Mouse (Mus musculus) intestine, embryonic 15.5 days (tissue): ENCODE data around the gene Pik3cd. TPM values are rescaled to one million over a fixed set of nuclear protein-coding genes. Genes with fewer than 3 reads are reported as not detected.

ENCODE experiments used
- ATAC-seq: fragments of 200-750 bp; cut with Nextera tagmentation; 2 replicates; pipeline ENCODE4 v1.8.0; 2017; ENCODE audit warnings: moderate TSS enrichment, moderate library complexity
- H3K27ac ChIP-seq: fragments of 300-500 bp; sonication (generic); 2 replicates; pipeline ENCODE4 v1.5.1; 2015; ENCODE audit warnings: mild to moderate bottlenecking, inconsistent platforms
- H3K27me3 ChIP-seq: fragments of 300-500 bp; sonication (generic); replicated peaks from 2 replicates; pipeline ENCODE4 v1.6.1; 2015; ENCODE audit warnings: inconsistent platforms
- H3K36me3 ChIP-seq: fragments of 300-500 bp; sonication (generic); 2 replicates; pipeline ENCODE4 v1.6.1; 2015; ENCODE audit warnings: inconsistent platforms
- H3K4me1 ChIP-seq: fragments of 300-500 bp; sonication (generic); replicated peaks from 2 replicates; pipeline ENCODE4 v1.6.1; 2015; ENCODE audit warnings: inconsistent platforms
- H3K4me2 ChIP-seq: fragments of 300-500 bp; sonication (generic); replicated peaks from 2 replicates; pipeline ENCODE4 v1.6.1; 2015; ENCODE audit warnings: mild to moderate bottlenecking, inconsistent platforms
- H3K4me3 ChIP-seq: fragments of 300-500 bp; sonication (generic); replicated peaks from 2 replicates; pipeline ENCODE4 v1.5.1; 2015; ENCODE audit warnings: inconsistent platforms
- H3K9ac ChIP-seq: fragments of 300-500 bp; sonication (generic); 2 replicates; pipeline ENCODE4 v1.6.1; 2015; ENCODE audit warnings: inconsistent platforms
- H3K9me3 ChIP-seq: fragments of 300-500 bp; sonication (generic); 2 replicates; pipeline ENCODE4 v1.6.1; 2016; ENCODE audit warnings: inconsistent platforms
- WGBS: fragments of 180-500 bp; shearing (Covaris S2); methylation state at CpG from one replicate; pipeline ENCODE4 v1.1.7; 2015; 5-methylcytosine and 5-hydroxymethylcytosine counted together
- polyA plus RNA-seq: library from polyadenylated mRNA; unstranded; fragments of >200 nt; fragmentation: Nextera tagmentation; extraction: Ambion mirVana; gene quantifications from 2 replicates; pipeline ENCODE4 v1.2.1, GENCODE M21; 2015

Pik3cd gene
- polyA plus RNA-seq, 1 experiment from 2014 or later = 4.6 TPM

DNA sequence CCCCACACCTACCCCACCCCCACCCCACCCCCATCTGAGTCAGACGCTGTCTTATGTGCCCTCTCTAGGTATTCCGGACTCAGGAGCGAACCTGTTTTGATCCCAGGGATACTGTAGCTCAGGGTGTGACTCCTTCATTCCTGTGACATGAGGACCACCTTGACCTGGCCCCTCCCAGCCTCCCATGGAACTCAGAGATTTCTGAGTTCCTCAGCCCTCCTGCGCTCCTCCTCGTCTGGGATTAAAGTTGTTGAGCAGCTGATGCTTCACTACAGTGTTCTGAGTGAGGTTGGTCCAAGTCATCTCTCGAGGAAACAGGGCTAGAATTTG lies 94.1 kb downstream of the Pik3cd start:
- Histone ChIP-seq H3K4me3 (no peak overlapping the region), H3K9me3 (no peaks in the 10 kb centered on the region), H3K4me2 (no peak overlapping the region), H3K27ac (no peak overlapping the region), H3K4me1 (peaks cover 10% of the 10 kb centered on the region), H3K9ac (no peak overlapping the region), H3K36me3 (no peaks in the 10 kb centered on the region), H3K27me3 (no peaks in the 10 kb centered on the region)
- WGBS = 83% methylated on average over 6 of the region's 6 CpGs
- ATAC-seq = peak; percentile 25; the same call in 1 of the 2 replicates

DNA sequence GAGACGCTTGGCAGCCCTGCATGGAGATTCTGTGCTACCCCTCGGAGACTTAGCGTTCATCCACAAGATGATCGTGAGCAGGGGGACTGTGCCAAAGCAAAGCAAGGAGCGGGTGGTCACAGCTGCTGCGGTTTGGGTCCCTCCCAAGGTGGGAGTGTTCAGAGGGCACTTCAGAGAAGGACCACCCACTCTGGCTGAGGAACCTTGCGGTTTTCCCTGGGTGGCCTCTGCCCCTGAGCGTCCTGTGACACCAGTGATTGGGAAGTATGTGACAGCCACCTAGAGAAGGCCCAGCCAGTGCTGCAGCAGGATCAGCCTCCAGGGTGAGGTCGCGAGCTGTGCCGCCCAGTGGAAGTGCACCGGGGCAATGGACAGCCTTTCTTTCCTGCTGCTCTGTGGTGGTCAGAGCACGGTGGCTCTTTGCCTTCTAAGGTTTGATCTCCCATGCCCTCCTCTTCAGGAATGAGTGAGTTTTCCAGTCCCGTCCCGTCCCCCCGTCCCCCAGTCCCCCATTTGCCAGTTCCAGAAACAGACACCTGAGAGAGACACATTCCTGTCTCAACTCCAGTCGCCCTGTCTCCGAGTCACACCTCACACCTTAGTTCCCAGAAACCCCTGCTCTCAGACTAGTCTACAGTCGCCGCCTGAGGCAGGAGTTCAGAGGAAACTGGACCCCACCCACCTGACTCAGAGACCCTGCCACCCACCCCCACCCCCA lies 94.6 kb downstream of the Pik3cd start:
- Histone ChIP-seq H3K9ac (no peak overlapping the region), H3K36me3 (no peaks in the 10 kb centered on the region), H3K27ac (0 out of 2 replicates have a peak overlapping the region, but pooled peaks have one; percentile 23), H3K4me3 (no peak overlapping the region), H3K4me2 (peak overlapping the region; percentile 9; the same call in 1 of the 2 replicates), H3K4me1 (peaks cover 10% of the 10 kb centered on the region), H3K27me3 (no peaks in the 10 kb centered on the region), H3K9me3 (no peaks in the 10 kb centered on the region)
- WGBS = 50% methylated on average over 20 of the region's 20 CpGs
- peak; percentile 56 for ATAC-seq

DNA sequence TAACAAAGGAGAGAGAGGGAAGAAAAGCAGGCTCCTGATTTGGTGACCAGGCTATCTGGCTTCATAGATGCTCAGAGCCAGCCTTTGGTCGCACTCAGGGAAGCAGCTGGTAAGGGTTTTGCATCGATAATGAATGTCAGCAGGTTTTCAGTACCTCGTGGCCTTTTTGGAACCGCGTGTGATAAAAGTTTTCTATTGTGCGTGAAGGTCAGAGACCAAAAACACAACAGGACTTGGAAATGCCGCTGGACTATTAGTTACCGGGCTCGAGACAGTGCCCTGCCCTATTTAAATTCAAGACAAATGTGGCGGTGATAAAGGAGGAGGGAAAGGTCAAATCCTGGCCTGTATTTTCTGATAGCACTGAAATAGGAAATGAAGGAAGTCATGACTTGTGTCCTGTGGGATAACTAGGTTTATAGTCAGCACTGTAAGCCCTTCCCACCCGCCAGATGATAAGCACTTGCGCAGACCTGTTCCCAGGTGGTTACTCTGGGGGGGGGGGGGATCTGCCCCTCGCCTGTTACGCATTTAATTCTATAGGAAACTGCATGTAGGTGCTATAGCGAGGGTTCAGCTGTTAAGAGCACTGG lies 95.5 kb downstream of the Pik3cd start:
- H3K36me3 ChIP-seq = no peaks in the 10 kb centered on the region
- H3K4me1 ChIP-seq = peaks cover 10% of the 10 kb centered on the region
- H3K9me3 ChIP-seq = no peaks in the 10 kb centered on the region
- H3K4me3 ChIP-seq = no peak overlapping the region
- 0 out of 2 replicates have a peak overlapping the region, but pooled peaks have one; percentile 23 for H3K27ac ChIP-seq
- H3K27me3 ChIP-seq = no peaks in the 10 kb centered on the region
- ATAC-seq = peak; percentile 43; the same call in 1 of the 2 replicates
- whole genome bisulfite sequencing = 58% methylated on average over 15 of the region's 15 CpGs
- H3K9ac ChIP-seq = no peak overlapping the region
- H3K4me2 ChIP-seq = 0 out of 2 replicates have a peak overlapping the region, but pooled peaks have one; percentile 9

DNA sequence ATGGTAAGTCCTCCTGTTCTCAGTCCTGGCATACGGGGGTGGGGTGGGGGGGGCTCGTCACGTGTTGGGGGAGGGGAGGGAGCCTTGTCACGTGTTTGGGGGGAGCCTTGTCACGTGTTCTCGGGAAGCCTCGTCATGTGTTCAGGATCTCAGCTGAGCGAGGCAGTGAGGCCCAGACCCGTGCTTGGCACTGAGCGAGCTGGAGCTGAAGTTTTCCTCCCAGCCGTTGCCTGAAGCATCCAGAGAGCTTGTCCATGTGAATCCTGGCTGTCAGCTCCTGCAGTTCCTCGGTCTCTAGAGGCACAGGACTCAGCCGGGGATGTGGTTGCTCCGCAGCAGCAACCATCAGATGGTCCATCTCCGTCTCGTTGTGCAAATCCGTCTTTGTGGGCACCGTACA lies 96.3 kb downstream of the Pik3cd start:
- H3K4me1 ChIP-seq = peaks cover 14% of the 10 kb centered on the region
- H3K27ac ChIP-seq = no peak overlapping the region
- no peak overlapping the region for H3K4me2 ChIP-seq
- no peaks in the 10 kb centered on the region for H3K36me3 ChIP-seq
- no peaks in the 10 kb centered on the region for H3K27me3 ChIP-seq
- H3K9me3 ChIP-seq = no peaks in the 10 kb centered on the region
- ATAC-seq = no peak
- no peak overlapping the region for H3K4me3 ChIP-seq
- no peak overlapping the region for H3K9ac ChIP-seq
- WGBS = 82% methylated on average over 18 of the region's 18 CpGs

DNA sequence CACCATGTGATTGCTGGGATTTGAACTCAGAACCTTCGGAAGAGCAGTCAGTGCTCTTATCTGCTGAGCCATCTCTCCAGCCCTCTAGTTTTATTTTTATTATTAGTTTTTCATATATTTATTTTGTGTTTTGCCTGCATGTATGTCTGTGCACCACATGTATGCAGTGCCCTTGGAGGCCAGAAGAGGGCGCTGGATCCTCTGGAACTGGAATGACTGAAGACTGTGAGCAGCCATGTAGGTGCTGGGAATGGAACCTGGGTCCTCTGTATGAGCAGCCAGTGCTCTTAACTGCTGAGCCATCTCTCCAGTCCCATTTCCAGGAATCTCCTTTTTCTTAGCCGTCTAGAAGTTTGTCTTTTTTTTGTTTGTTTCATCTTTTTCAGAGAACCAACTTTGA lies 97.9 kb downstream of the Pik3cd start:
- Histone ChIP-seq H3K27me3 (no peaks in the 10 kb centered on the region), H3K9me3 (no peaks in the 10 kb centered on the region)

DNA sequence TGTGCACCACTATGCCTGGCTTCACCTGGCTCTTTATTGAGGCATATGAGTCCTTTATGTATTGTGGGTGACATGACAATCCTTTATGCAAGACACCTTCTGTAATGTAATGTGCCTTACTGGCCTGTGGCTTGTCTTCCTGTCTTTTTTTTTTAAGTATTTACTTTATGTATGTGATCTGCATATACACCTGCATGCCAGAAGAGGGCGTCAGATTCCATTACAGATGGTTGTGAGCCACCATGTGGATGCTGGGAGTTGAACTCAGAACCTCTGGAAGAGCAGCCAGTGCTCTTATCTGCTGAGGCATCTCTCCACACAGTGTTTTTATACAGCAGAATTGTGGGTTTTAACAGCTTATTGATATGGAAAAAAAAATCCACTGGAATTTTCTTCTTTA lies 98.5 kb downstream of the Pik3cd start:
- ATAC-seq = no peak

More for the DNA sequence above, 97.9 kb downstream of the Pik3cd start:
- no peak overlapping the region for H3K4me2 ChIP-seq
- H3K36me3 ChIP-seq = no peaks in the 10 kb centered on the region
- H3K4me1 ChIP-seq = peaks cover 16% of the 10 kb centered on the region
- H3K9ac ChIP-seq = no peak overlapping the region
- no peak for ATAC-seq
- no peak overlapping the region for H3K27ac ChIP-seq
- no peak overlapping the region for H3K4me3 ChIP-seq
- WGBS = 74% methylated on average over 3 of the region's 3 CpGs

DNA sequence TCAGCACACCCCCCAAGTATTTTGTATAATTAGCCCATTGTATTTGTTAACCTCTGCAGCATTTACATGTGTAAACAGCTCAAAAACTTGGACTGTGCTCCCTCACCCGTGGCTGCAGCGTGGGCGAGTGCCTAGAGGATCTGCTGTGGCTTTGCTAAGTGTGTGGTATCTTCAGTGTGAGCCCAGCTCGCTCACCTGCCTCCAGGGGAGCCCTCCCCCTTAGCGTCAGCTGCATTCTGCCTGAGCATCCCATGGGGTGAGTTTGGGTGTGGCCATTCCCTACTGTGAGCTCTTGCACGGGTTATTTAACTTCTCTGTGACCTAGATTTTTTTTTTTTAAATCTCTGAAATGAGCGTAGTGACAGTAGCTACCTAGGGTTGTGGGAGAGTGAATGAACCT lies 100.1 kb downstream of the Pik3cd start:
- peaks cover 8% of the 10 kb centered on the region for H3K4me1 ChIP-seq
- WGBS = 51% methylated on average over 7 of the region's 7 CpGs
- no peak overlapping the region for H3K4me2 ChIP-seq
- H3K27ac ChIP-seq = no peak overlapping the region
- H3K4me3 ChIP-seq = no peak overlapping the region
- H3K9me3 ChIP-seq = no peaks in the 10 kb centered on the region
- H3K9ac ChIP-seq = no peak overlapping the region
- ATAC-seq = no peak
- H3K27me3 ChIP-seq = no peaks in the 10 kb centered on the region
- H3K36me3 ChIP-seq = no peaks in the 10 kb centered on the region

More for the DNA sequence above, 98.5 kb downstream of the Pik3cd start:
- H3K9ac ChIP-seq = no peak overlapping the region
- WGBS = 60% methylated on average over 1 of the region's 1 CpGs
- peaks cover 16% of the 10 kb centered on the region for H3K4me1 ChIP-seq
- no peak overlapping the region for H3K4me3 ChIP-seq
- no peaks in the 10 kb centered on the region for H3K36me3 ChIP-seq
- H3K27me3 ChIP-seq = no peaks in the 10 kb centered on the region
- H3K4me2 ChIP-seq = no peak overlapping the region
- H3K9me3 ChIP-seq = no peaks in the 10 kb centered on the region
- no peak overlapping the region for H3K27ac ChIP-seq

DNA sequence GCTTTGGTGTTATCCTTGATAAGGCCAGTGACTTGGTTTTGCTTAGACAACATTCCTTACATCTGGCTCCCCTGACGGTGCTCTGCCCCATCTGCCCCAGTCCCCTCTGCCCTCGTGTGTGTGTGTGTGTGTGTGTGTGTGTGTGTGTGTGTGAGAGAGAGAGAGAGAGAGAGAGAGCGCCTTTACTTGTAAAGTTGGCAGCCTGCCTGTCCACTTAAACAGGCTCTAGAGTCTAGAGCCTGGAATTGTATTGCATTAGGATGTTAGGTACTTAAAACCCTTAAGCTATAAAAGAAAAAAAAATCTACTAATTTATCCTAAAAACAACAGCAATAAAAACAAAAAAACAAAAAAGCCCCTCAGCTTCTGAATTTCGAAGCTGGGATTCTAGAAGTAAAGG lies 100.9 kb downstream of the Pik3cd start:
- Histone ChIP-seq H3K4me1 (peaks cover 6% of the 10 kb centered on the region), H3K4me2 (no peak overlapping the region), H3K27ac (no peak overlapping the region), H3K27me3 (no peaks in the 10 kb centered on the region), H3K4me3 (no peak overlapping the region), H3K36me3 (no peaks in the 10 kb centered on the region), H3K9ac (no peak overlapping the region), H3K9me3 (no peaks in the 10 kb centered on the region)
- peak; percentile 18; the same call in 1 of the 2 replicates for ATAC-seq
- WGBS = 20% methylated on average over 4 of the region's 4 CpGs

DNA sequence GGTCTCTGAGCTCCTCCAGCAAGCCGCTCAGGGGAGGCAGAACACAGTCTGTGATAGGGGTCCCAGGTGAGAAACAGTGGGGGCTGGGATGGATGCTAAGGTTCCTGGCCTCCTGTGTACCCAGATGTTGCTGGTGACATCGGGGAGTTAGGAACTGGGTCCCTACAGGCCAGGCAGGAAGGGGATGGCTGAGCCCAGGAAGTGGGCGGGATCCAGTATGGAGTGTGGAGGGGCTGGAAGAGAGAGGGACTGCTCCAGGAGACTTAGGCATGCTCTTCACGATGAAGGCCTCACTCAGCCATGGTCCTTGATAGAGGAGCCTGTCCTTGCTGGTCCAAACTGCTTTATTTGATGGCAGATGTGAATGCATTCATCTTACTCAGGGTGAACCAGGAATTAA lies 102.2 kb downstream of the Pik3cd start:
- no peaks in the 10 kb centered on the region for H3K9me3 ChIP-seq
- no peak overlapping the region for H3K9ac ChIP-seq
- WGBS = 76% methylated on average over 4 of the region's 4 CpGs
- H3K4me1 ChIP-seq = peaks cover 6% of the 10 kb centered on the region
- ATAC-seq = no peak
- H3K27me3 ChIP-seq = no peaks in the 10 kb centered on the region
- H3K4me2 ChIP-seq = no peak overlapping the region
- no peak overlapping the region for H3K27ac ChIP-seq
- no peak overlapping the region for H3K4me3 ChIP-seq
- H3K36me3 ChIP-seq = no peaks in the 10 kb centered on the region

DNA sequence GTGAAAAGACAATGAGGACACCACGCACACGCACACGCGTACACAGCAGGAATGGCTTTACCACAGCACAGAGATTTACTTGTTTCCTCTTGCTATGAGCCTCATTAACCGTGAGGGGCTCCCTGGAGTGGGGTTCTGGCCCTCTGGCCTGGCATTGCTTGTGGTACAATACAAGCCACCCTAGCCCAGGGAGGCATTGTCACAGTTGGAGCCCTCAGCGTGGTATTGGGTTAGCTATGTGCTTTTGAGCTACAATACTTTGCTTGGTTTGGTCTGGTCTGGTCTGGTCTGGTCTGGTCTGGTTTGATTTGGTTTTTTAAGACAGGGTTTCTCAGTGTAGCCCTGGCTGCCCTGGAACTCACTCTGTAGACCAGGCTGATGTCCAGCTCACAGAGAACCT lies 102.8 kb downstream of the Pik3cd start:
- H3K9me3 ChIP-seq = no peaks in the 10 kb centered on the region
- no peak overlapping the region for H3K4me3 ChIP-seq
- H3K36me3 ChIP-seq = no peaks in the 10 kb centered on the region
- 93% methylated on average over 6 of the region's 6 CpGs for WGBS
- H3K4me1 ChIP-seq = peaks cover 6% of the 10 kb centered on the region
- no peak overlapping the region for H3K4me2 ChIP-seq
- H3K9ac ChIP-seq = no peak overlapping the region
- no peak overlapping the region for H3K27ac ChIP-seq
- ATAC-seq = no peak
- no peaks in the 10 kb centered on the region for H3K27me3 ChIP-seq

Other genes with a start within 250 kb of the Pik3cd start
- 1.6 and 1.8 TPM in 2 replicates for gene Rbp7, start 247.6 kb downstream of the Pik3cd start, polyA plus RNA-seq
- 0.38 TPM in 1 of 2 replicates, not detected in the other for gene Tmem274, start 225.2 kb downstream of the Pik3cd start, polyA plus RNA-seq
- gene Nmnat1, start 217.4 kb downstream of the Pik3cd start, polyA plus RNA-seq = 13.3 TPM in 2 replicates
- 36.3 and 39.9 TPM in 2 replicates for gene Lzic, start 217.3 kb downstream of the Pik3cd start, polyA plus RNA-seq
- gene Ctnnbip1, start 184.3 kb downstream of the Pik3cd start, polyA plus RNA-seq = 41.7 and 43.8 TPM in 2 replicates
- 40.9 and 42.4 TPM in 2 replicates for gene Clstn1, start 116.1 kb downstream of the Pik3cd start, polyA plus RNA-seq
- 23.3 and 24.7 TPM in 2 replicates for gene Tmem201, start 35.5 kb upstream of the Pik3cd start, polyA plus RNA-seq
- 9.5 and 10.3 TPM in 2 replicates for gene Slc25a33, start 71.7 kb upstream of the Pik3cd start, polyA plus RNA-seq